Mouse (Mus musculus): ENCODE data around the gene Bud23. TPM values are rescaled to one million over a fixed set of nuclear protein-coding genes. Genes with fewer than 3 reads are reported as not detected.

Bud23 gene
- 87.9 TPM for polyA plus RNA-seq (2017; shearing (Covaris generic))

DNA sequence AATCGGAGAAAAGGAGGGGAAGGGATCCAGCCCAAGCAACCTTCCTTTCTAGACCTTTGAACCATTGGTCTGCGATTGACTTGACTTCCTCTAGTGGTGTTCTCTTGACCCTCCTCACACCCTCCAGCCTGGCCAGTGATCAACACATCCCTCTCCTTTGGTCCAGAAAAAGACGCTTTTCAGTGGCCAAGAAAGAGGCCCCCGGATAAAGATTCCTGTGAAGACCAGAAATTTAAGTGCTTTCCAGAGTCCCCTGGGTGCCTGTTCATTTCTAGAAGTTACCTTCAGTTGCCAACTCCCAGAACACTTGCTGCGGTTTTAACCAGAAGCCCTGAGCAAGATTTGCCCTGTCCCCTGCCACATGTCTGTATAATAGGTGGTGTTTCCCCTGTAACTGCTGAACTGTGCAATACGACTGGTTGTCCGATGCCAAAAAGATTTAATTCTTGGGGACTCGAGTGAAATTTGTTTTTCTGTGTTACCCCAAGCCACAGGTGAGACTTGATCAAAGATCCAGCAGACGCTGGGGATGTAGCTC is at the start of gene Bud23:
Gene Bud23 (minus strand): TSS at position 51 of the 538 bp plus-strand sequence.

GRCm38 (mm10) chr5:135089653-135090052 is 24.9 kb upstream of the Bud23 start, which contains the start of gene Mlxipl:
Gene Mlxipl (plus strand): TSS chr5:135089890.

DNA sequence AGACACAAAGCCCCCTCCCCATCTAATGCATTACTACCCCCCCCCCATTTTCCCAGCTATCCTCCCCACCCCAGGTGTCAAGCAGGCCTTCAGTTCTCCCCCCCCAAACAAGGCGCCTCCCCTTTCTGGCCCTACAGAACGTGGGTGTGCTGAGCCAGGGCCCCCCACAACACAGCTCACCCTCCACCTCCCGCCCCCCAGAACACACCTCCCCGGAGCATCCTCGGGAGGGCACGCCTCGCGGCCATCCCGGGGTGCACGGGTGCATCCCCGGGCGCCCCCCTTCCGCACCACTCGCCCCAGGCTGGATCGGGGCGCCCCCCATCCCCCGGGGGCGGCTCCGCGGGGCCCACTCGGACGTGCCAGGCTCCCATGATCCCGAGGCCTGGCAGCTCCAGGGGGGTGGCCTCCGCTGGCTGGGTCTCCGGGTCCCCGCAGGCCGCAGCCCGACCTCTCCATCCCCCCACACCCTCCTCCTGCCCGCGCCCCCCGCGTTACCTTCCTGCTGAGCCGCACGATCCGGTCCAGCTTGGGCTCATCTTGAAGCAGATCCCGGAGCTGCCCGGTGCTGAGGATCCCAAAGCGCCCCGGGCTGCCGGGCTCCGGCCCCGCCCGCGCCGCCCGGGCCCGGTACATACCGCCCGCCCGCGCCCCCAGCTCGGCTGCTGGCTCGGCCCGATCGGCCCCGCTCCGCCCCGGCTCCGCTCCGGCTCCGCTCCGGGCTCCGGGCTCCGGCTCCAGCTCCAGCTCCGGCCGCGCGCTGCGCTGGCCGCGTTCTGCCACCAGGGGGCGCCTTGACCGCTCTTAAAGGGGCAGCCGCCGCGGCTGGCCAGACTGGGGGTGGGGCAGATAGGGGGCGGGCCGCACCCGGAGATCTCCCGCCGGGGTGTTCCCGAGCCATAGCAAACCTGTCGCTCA is 13.1 kb upstream of the Bud23 start, which contains the start of gene Vps37d:
Gene Vps37d (minus strand): TSS at position 703 of the 918 bp plus-strand sequence.

GRCm38 (mm10) chr5:135063629-135064381 is 954 bp downstream of the Bud23 start, which contains the start of gene Dnajc30:
Gene Dnajc30 (plus strand): TSS chr5:135064202.

GRCm38 (mm10) chr5:135023344-135024173 is 41.2 kb downstream of the Bud23 start, which contains the start of gene Stx1a:
Gene Stx1a (plus strand): TSS chr5:135023482.

GRCm38 (mm10) chr5:135008671-135009589 is 55.8 kb downstream of the Bud23 start, which contains the start of gene Abhd11:
Gene Abhd11 (plus strand): TSS chr5:135009152.

Other genes with a start within 250 kb of the Bud23 start
- not detected for gene Tmem270, start 158.2 kb downstream of the Bud23 start, polyA plus RNA-seq (2017; shearing (Covaris generic))
- not detected for gene Cldn13, start 149.4 kb downstream of the Bud23 start, polyA plus RNA-seq (2017; shearing (Covaris generic))
- 9.6 TPM for gene Mettl27, start 132.6 kb downstream of the Bud23 start, polyA plus RNA-seq (2017; shearing (Covaris generic))
- gene Cldn4, start 118.0 kb downstream of the Bud23 start, polyA plus RNA-seq (2017; shearing (Covaris generic)), result not detected
- not detected for gene Cldn3, start 78.7 kb downstream of the Bud23 start, polyA plus RNA-seq (2017; shearing (Covaris generic))
- 138 TPM for gene Abhd11, start 55.8 kb downstream of the Bud23 start, polyA plus RNA-seq (2017; shearing (Covaris generic))
- 13.4 TPM for gene Stx1a, start 41.5 kb downstream of the Bud23 start, polyA plus RNA-seq (2017; shearing (Covaris generic))
- 11.7 TPM for gene Dnajc30, start 757 bp downstream of the Bud23 start, polyA plus RNA-seq (2017; shearing (Covaris generic))
- not detected for gene Vps37d, start 13.3 kb upstream of the Bud23 start, polyA plus RNA-seq (2017; shearing (Covaris generic))
- gene Mlxipl, start 24.9 kb upstream of the Bud23 start, polyA plus RNA-seq (2017; shearing (Covaris generic)), result not detected
- gene Tbl2, start 84.7 kb upstream of the Bud23 start, polyA plus RNA-seq (2017; shearing (Covaris generic)), result 12.1 TPM
- 159 TPM for gene Bcl7b, start 103.3 kb upstream of the Bud23 start, polyA plus RNA-seq (2017; shearing (Covaris generic))
- 52.1 TPM for gene Baz1b, start 122.3 kb upstream of the Bud23 start, polyA plus RNA-seq (2017; shearing (Covaris generic))
- gene Fzd9, start 186.3 kb upstream of the Bud23 start, polyA plus RNA-seq (2017; shearing (Covaris generic)), result not detected

Data from naive thymus-derived CD4-positive, alpha-beta T cell, adult 5 months (primary cell).